Mouse (Mus musculus): ENCODE measurements at regions not wholly inside any gene's neighbourhood (a gene's known extent, or its start where the extent isn't known, plus 50 kb on each side); places are given as distances from the start of the nearest gene placed in this dataset.
"Not testable (repeated sequence)": the region's sequence is repeated elsewhere in the genome, so short reads cannot be mapped to it uniquely, and the experiment has no call there.

DNA sequence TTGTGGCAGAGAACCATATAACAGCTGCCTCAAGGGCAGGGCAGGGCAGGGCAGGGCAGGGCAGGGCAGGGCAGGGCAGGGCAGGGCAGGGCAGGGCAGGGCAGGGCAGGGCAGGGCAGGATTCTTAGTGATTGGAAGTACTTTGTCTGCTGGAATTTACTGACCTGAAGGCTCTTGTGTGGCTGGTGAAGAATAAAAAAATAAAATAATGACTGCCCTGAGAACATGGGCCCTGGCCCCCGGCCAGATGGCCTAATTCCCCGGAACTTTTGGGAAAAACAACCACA, 169.3 kb downstream of the Qk start:
- DNase-seq, result not testable (repeated sequence)

DNA sequence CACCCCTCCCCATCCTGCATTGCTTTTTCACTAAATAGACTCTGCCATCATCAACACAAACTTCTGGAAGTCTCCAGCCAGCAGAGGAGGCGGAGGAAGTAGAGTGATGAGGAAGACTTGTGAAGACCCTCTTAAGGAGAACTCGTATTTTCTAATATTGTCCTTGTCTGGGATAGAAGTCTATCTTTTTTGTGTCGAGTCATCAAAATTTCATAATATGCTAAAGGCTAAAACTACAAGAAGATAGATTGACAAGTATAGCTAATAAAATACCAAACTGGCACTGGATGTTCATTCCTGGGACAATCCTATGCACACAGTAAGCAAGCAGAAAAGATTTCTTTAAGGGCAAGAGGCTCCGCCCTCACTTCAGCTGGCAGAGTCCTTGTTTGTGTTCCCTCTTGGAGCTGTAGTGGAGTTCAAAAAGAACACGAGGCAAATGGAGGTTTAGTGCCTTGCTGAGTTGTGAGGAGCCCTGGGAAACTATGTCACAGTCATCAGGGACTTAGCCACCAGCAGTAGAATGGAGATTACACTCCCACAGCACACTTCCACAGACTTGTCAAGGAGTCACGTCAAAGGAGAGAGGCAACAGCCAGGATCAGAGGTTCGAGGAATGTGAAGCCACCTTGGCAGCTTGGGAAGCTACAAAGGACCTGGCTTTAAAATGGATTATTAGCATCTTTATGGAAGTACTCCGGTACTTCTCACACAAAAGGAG, 169.8 kb downstream of the Qk start:
- DNase-seq, result no peak

DNA sequence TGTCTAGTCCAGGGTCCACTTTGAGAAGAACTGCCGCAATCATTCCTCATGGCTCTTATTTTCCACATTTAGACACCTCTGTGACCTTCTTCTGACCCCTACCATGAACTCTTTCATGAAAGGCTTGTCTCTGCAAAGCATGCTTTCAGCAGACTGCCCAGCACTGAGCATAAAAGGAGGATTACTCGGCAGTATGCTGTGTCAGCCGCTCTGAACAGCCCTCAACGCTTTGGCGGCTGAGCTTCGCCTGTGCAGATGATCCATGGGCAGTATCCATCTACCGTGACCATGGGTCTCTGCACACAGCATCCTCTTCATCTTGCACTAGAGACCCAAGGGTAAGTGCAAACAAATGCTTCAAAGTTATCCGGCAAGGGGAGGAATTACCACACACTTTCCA, 172.5 kb downstream of the Qk start:
- no peak for DNase-seq

DNA sequence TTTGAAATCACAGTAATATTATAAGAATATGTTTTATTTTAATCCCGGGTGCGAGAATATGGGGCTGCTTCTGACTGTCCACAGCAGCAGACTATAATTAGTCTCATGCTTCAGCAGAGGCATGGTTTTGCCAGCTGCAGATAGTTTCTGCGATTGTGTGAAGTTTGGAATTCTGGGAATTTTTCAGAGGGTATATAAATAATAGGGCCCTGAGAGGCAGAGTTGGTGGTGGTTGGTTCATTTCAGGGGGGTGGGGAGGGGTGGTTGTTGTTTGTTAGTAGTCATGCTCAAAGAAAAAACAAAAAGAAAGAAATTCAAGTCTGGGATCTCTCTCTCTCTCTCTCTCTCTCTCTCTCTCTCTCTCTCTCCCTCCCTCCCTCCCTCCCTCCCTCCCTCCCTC, 173.1 kb downstream of the Qk start:
- DNase-seq, result no peak

DNA sequence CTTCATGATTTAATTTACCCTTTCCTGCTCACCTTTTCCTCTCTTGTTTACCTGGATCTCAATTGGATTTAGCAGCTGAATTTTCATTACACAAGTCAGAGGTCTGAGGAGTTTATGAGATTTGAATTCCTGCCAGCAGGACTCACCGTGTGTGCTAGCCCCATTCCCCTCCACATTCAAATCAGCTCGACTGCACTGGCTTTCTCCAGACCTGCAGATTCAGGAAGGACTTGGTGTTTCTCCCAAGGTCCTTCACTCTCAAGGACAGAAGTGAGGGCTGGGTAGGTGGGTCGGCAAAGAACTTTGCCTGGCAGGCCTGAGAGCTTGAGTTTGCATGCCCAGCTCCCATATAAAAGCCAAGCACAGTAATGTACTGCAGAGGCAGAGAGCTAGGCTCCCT, 180.8 kb downstream of the Qk start:
- DNase-seq, result no peak

DNA sequence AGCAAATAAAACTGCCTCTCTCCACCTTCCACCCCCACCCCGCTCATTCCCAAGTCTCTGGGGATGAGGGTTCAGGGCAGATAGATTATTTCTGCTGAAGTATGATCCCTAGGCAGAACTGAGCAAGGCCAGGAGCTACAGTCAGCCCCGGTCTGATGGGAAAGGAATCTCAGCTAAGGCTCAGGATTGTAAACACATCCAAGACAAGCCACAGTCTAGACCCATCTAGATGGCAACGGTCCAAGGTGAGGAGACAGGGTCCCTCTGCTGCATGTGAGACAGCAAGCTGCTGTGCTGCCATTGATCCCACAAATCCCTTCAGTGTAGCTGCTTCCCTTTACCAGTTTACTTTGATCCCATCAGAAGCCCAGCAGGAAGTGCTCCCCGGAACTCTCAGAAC, 181.3 kb downstream of the Qk start:
- no peak for DNase-seq

DNA sequence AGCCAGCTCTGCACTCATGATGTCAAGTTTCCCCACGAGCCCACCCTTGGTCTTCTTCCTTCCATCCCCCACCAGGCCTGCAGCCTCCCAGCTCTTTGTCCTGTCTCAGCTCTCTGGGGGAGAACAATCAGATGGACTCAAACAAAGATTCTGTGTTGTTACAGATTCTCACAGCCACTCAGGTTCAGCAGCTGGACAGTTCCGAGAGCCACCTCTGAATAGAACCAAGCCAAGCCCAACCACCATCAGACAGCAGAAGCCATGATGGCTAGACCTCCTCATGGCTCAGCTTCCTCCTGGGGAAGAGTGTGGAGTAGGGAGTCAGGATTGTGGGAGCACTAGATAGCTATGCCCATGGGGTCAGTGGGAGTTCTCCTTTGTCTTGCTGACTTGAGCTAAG, 184.5 kb downstream of the Qk start:
- DNase-seq, result no peak

DNA sequence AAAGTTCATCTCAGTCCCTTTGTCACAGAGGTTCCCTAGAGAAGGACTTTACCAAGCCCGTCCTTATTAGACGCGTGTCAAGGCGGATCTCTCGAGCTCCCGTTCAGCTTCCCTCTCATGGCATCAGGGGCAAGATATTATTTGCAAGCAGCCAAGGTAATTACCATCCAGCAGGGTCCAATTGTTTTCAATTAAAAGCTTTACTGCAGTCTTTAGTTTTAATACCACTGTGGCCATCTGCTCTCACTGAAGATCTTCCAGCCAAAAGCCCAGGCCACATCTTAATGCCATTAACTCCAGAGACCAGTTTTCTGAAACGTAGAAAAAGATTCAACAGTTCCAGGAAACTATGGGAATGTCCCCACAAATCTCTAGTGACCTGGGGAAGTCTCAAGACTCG, 191.1 kb downstream of the Qk start:
- DNase-seq, result no peak

DNA sequence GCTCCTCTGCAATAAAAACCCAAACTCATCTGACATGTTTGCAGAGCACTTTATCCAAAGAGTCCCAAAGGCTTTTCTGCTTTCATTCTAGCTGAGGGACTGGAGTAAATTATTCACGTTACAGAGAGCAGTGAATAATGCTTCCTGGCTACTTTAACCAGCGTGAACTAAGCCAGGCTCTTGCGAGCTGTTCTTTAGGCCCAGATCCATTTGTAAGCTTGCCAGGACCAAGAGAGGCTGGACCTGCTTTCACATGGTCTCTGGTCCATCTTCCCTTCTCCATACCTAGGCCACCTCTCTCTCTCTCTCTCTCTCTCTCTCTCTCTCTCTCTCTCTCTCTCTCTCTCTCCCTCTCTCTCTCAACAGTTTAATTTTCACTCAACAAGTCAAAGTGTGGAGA, 197.2 kb downstream of the Qk start:
- DNase-seq, result no peak

DNA sequence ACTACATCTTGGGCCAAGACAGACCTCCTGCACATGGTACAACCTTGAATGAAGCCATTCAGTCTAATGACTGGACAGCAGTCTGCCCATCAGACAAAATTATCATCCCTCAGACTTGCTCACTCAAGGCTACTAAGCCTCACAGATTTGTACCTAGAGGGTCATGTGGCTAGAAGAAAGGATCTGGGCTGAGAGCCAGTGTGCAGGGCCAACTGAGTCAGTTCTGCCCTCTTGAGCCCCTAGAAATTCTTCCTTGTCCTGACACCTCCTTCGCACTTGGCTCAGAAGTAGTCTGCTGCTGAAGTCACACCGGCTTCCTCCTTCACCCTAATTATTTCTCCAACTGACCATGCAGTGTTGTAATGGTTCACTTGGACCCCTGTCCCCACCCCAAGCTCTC, 207.5 kb downstream of the Qk start:
- no peak for DNase-seq

DNA sequence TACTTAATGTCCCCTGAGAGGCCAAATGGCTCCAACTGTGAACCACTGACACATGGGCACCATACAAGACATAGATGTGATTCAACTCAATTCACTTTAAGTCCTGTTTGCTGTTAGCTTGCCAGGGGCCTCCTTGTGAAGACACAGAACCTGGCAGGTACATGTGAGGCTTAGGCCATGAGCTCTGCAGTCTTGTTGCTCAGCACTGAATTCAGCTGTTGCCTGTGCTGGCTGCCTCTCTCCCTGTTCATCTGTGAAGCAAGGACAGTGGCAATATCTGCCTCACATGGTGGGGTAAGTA, 209.3 kb downstream of the Qk start:
- no peak for DNase-seq

DNA sequence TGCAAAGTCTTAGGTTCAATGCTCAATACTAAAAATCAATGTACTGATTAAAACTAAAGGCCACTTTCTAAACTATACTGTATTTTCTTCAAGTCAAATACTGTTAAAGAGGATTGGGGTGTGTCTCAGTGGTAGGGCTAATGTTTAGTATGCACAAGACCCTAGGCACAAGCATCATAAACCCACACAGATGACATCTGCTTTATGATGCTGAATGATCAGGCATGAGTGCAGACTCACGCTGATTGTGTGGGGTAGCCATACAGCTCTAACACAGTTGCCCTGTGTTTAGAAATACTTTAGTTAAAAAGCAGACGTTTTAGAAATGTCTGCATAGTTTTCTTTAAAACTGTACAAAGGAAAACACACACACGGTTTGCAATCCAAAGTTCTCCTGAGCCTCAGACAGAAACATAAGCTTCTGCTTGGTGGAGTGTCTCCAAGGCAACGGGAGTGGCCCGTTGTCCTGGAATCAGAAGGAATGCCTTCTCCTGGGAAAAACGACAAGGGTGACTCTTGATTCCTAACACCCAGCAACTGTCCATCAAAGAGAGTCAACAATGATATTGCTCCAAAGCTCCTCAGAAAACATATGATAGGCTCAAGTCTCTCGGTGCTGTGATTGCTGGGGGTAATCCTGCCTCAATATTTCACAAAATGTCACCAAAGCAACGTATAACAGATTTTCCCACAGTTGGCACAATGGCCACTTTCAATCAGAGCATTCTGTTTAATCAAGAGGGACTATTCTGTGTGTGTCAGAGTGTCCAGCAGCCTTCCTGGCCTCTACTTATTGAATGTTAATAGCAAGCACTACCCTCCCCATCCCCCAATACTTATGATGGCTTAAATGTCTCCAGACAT, 209.9 kb downstream of the Qk start:
- no peak for DNase-seq

DNA sequence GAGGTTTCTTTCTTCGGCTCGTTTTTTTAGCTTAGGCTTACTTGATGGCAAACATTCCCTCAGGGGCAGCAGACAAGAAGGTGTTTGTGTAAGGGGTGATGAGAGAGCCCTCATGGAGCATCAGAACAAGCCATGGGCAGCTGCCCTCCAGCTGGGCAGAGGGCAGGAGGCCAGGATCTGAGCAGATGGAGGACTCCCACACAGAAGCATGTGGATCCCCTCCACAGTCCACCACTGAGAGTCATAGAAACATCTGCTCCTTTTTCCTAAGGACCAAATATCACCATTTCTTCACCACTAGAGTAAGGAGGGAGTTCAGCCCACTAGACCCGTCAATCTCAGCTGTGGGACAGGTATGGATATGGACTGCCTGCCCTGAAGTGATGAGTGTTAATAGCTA, 214.4 kb downstream of the Qk start:
- DNase-seq, result peak; percentile 38

DNA sequence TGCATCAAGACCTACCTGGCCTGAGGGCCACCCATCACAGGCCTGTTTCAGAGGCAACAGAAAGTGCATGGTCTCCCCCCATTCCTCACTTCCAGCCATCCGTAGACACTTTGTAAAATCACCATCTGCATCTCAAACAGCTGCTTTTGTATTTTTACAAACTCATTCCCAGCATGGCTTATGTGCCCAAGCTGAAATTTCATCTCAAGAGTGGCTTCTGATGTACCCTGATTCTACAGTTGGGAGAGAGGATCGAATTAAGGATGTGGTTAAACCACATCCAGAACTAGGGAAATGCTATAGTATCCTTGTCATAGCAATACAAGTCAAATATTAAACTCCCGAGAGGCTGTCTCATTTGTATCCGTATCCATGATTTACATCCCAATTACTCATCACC, 221.5 kb downstream of the Qk start:
- no peak for DNase-seq

DNA sequence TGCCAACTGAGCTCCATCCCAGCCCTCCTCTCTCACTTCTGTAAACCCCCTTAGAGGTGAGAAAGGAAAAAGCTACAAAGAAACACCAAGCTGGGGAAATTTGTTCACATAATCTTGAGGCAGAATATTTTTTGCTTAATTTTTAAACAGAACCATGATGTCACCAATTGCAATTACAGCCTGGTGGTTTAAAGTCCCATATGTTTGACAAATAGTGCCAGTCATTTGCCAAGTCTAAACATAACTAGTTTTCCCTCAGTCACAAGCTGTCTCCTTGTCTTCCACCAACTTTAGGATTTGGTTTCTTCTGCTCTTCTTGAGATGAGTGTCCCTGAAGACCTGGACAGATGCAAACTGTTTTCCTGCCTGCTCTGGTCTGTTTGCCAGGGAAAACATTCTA, 222.0 kb downstream of the Qk start:
- DNase-seq, result no peak

DNA sequence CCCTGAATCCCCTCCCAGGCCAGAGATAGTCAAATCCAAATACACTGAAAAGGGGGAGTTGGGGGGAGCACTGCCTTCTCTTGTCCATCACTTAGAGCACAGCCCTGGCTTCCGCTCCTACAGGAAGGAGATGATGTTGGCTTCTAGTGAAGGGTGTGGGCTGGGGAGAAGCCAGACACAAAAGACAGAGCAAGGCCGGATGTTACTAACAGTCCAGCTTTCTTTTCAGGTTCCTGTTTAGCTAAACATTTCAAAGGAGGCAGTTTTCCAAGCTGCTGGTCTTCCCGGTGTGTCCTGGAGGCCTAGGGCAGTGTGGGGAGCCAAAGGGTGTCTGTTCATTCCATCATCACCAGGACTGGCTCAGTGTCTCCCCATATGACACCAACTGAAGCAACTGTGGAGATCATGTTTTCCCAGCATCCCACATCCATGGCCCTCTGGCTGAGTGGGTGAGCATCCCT, 223.8 kb downstream of the Qk start:
- DNase-seq, result no peak

DNA sequence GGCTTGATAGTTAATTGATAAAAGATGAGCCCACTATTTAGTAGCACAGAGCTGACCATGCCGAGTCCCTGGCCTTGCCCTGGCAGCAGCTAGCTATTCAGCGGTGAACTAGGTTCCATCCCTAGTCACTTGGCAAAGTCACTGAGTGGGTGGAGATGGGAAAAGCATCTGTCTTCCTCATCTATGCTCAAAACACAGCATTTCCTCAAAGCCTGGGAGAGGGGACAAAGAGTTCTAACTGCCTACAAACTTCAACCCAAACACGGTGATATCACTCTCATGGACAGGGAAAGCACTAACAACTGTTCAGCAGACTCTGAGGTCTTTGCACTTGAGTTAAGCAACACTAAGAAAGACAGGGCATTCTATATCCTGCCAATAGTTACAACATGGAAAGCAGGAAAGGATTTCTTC, 225.5 kb downstream of the Qk start:
- no peak for DNase-seq

DNA sequence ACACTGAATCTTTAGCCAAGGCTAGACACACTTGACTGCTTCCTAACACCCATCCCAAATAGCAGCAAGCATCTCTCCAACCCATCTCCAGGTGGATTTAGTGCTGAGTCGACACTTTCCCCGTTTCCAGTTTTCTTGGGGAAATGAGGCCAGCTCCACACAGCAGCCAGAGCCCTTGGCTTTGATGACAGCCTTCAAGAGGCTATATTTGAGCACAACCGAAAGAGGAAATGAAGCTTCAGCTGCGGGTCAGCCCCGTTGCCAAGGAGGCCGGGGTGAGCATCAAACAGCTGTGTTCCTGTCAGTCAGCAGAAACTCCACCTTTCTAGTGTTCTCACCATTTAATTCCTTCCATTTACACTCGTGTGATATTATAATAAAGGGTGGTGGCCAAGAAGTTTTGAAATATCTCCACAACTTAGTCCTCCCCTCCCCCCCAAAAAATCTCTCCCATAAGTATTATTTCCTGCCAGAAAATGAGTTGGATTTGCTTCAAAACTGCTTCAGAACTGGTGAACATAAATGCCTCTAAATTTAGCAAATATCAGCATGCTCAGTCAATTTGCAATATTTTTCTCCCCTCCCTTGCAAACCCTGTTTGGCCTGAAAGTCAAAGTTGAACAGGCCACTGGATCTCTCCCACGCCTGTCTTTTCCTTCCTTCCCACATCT, 226.1 kb downstream of the Qk start:
- peak; percentile 34 for DNase-seq

DNA sequence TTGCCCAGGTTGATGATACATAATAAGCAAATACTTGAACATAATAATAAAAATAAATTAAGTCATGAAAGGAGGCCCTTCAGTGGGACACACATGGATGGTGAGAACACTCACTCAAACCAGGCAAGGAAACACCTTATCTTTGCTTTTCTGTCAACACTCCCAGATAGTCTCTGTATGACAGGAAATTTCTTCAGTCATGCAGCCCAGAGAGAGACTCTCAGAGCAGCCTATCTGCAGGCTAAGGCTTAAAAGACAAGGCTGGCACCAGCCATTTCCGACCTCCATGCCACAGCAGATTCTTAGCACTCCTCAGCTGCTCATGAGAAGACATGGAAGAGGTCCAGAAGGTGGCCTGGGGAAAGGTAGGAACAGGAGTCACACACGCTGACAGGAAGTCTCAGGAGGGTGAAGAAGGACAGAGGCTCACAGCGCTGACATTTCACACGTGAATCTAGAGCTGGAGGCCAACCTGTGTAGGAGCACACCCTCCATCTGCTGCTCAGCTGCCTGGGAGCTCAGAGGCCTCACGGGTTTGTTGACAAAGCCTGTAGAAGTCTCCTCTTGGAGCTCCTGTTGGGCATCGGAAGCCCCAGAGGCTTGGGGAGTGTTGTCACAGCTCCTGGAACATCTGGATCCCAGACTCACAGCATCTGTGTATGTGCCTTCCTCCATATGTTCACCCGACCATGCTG, 232.3 kb downstream of the Qk start:
- DNase-seq, result no peak

DNA sequence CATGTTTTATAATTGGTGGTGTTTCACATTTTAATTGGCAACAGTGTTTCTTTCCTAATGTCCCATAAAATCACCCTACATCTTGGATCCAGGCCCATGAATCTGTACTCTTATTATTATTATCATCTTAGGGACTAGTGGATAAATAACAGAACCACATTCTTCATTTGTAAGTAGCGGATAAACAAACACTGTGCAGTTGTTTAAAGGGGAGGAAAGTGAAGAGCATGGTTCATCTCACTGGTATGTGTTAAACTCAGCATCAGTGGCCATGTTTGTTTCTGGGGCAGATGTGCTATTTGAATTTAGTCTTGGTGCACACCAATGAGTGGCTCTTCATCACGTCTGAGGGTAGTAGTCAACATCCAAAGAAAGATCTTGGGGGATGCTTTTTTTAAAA, 233.1 kb downstream of the Qk start:
- no peak for DNase-seq

DNA sequence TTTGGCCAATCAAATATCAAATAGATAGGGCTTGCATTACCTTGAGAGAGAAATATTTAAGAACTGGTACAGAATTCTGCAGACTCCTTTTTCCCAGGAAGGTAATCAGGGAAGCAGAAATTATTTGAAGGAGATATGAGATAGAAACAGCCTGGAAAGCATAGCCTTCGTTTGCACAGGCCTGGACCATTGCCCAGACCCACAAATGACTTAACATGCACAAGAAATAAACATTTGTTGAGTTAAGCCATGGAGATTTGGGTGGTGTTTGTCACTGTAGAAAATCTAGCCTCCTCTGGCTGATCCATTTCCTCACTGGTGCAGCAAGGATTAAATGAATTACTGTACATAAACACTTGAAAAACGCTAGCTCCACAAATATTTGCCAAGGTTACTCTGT, 233.5 kb downstream of the Qk start:
- no peak for DNase-seq

DNA sequence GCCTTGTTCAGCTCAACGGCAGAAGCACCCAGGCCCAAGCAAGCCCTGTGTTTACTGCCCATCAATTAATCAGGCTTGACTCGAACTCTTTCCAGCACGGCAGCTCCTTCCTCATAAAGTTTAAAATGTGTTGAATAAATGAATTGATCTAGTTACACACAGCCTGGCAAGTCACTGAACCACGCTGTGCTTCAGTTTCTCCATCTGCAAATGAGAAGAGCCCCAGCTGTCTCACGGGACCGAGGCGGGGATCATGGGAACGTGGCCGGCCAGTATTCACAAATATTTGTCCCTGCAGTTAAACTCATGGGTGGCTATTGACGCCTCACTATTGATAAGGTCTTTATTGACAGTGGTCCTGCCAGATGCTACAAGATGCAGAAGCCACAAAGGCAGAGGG, 237.9 kb downstream of the Qk start:
- no peak for DNase-seq

DNA sequence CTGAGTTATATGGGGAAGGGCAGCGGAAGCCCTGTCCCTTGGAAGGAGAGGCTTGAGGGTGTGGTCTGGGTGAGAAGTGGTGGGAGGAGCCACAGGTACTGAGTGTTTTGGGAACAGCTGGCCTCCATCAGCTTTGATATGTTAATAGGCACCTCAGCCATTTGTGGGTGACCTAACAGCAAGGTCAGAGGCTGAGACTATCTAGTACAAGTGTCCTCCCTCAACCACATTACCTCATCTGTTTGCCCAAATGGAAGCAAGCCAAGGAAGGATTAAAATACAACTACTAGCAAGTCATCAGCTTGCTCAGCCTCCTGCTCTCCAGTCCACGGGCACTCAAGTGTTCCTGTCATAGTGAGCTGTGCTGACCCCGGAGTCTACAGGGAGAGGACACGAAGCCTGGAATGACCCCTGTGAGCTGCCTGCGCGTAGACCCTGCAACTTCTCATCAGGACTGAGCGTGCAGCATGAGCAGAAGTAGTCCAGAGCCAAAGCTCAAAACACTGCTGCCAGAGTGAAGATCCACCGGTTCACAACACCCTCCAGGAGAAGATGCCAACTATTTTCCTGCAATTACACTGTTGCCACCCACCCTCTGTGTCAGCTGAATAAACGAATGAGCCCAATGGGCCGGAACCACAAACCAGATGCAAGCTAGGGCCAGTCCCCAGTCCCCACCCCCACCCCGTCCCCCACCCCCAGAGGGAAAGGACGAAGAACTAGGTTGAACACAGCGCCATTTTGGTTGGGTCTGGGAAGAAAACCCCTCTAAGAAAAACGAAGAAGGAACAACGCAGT, 239.6 kb downstream of the Qk start:
- no peak for DNase-seq

Measured in right cerebral cortex, postnatal 25 days (tissue).